Mouse (Mus musculus) kidney, postnatal 0 days (tissue): Measurements from ENCODE around the gene Mpg. TPM values are rescaled to one million over a fixed set of nuclear protein-coding genes. Genes with fewer than 3 reads are reported as not detected.
A peak's percentile ranks its signal among the peaks of the same experiment; 100 is the strongest.

Experiments
- ATAC-seq: fragments of 200-750 bp; cut with Nextera tagmentation; replicated peaks from 2 replicates; pipeline ENCODE4 v1.8.0; 2017; ENCODE audit warnings: low read depth, moderate number of reproducible peaks, moderate TSS enrichment, moderate library complexity; ENCODE audit not compliant: low FRiP score
- DNase-seq: peaks from one replicate; pipeline ENCODE4 v3.0.0-alpha.2; 2016; ENCODE audit warnings: low spot score
- H3K27ac ChIP-seq: fragments of 300-500 bp; sonication (generic); 2 replicates; pipeline ENCODE4 v1.5.1; 2014; ENCODE audit warnings: mild to moderate bottlenecking
- H3K27me3 ChIP-seq: fragments of 300-500 bp; sonication (generic); 2 replicates; pipeline ENCODE4 v1.6.1; 2014; ENCODE audit warnings: low read length, mixed read lengths; ENCODE audit not compliant: insufficient read depth
- H3K36me3 ChIP-seq: fragments of 300-500 bp; sonication (generic); 2 replicates; pipeline ENCODE4 v1.6.1; 2014; ENCODE audit warnings: low read length, mixed read lengths; ENCODE audit not compliant: insufficient read depth
- H3K4me1 ChIP-seq: fragments of 300-500 bp; sonication (generic); replicated peaks from 2 replicates; pipeline ENCODE4 v1.6.1; 2014; ENCODE audit warnings: antibody characterized with exemption, low read length, mixed read lengths; ENCODE audit not compliant: insufficient read depth
- H3K4me2 ChIP-seq: fragments of 300-500 bp; sonication (generic); 2 replicates; pipeline ENCODE4 v1.6.1; 2014; ENCODE audit warnings: mild to moderate bottlenecking, low read length, moderate library complexity, mixed read lengths
- H3K4me3 ChIP-seq: fragments of 300-500 bp; sonication (generic); replicated peaks from 2 replicates; pipeline ENCODE4 v1.5.1; 2014; ENCODE audit warnings: low read depth, low read length
- H3K9ac ChIP-seq: fragments of 300-500 bp; sonication (generic); 2 replicates; pipeline ENCODE4 v1.6.1; 2014; ENCODE audit warnings: low read depth, low read length
- H3K9me3 ChIP-seq: fragments of 300-500 bp; sonication (generic); replicated peaks from 2 replicates; pipeline ENCODE4 v1.6.1; 2016; ENCODE audit warnings: low read length, inconsistent platforms, mixed read lengths
- CTCF ChIP-seq: IDR thresholded peaks from 2 replicates; pipeline ENCODE4 v1.5.1; 2016; ENCODE audit warnings: antibody characterized with exemption, low read depth, mild to moderate bottlenecking, moderate library complexity
- WGBS: fragments of 180-500 bp; shearing (Covaris S2); extraction: QIAGEN DNeasy Blood & Tissue Kit; methylation state at CpG from one replicate; pipeline ENCODE4 v1.1.7; 2014; 5-methylcytosine and 5-hydroxymethylcytosine counted together
- polyA plus RNA-seq: library from polyadenylated mRNA; unstranded; fragments of >200 nt; fragmentation: Nextera tagmentation; extraction: Ambion mirVana; gene quantifications from 2 replicates; pipeline ENCODE4 v1.2.1, GENCODE M21; 2015

Gene Mpg
- polyA plus RNA-seq, 1 experiment from 2014 or later, result 33.0 TPM

DNA sequence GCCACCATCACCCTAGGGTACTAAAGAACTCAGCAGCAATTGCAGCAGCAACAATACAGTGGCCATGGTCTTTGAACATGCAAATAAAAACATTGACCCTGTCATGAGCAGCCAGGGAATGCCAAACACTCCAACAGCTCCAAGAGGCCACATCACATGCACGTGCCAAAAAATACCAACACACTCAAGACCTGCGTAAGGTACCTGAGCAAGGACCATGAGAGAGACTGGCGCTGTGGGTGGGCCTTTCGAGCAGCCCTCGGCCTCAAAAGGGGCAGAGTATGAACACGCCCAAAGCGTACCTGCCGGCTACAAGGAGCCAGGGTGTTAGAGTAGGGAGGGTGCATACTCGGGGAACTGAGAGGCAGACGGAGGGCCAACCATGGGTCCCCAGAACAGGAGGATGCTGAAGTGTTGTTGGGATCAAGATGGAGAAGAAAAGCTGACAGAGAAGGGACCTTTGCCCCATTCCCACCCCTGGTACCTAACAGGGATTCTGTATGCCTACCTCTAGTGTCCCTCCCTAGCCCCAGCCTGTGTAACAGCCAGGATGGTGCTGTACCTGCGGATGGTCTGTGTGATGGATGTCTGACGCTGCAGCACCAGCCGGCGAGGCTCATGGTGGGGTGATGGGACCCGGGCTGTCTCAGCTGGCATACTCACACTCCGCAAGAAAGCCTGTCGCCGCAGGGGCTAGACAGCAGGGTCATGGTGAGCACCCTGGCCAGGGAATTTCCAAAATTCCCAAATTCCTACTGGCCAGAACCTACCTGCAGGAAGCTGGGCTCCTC lies 10.7 kb upstream of the Mpg start:
- Histone ChIP-seq H3K4me1 (peaks cover 6% of the 10 kb centered on the region; the same call in 1 of the 2 replicates), H3K4me2 (no peak overlapping the region), H3K9me3 (no peaks in the 10 kb centered on the region), H3K27me3 (no peaks in the 10 kb centered on the region), H3K9ac (no peak overlapping the region), H3K27ac (no peak overlapping the region), H3K4me3 (no peak overlapping the region), H3K36me3 (peaks cover 50% of the 10 kb centered on the region)
- no peak for TF ChIP-seq CTCF
- ATAC-seq (no peak), DNase-seq (no peak)
- 89% methylated on average over 18 of the region's 18 CpGs for WGBS

DNA sequence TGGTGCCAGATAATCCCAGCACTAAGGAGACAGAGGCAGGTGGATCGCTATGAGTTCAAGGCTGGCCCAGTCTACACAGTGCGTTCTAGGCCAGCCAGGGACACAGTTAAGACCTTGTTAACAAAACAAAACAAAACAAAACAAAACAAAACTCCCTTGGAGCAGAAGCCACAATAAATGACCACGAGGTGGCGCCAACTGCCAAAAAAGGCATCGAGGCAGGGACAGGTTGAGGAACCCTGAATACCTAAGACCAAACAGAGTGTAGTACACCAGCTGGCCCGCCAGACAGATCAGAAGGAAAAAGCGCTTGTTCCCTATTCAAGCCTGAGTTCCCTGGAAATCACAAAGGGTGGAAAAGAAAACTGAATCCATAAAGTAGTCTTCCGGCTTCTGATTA lies 9.5 kb upstream of the Mpg start:
- H3K4me2 ChIP-seq, result no peak overlapping the region
- no peak overlapping the region for H3K9ac ChIP-seq
- 0 out of 2 replicates have a peak, but pooled peaks have one; percentile 27 for ATAC-seq
- peak; percentile 92 for TF ChIP-seq CTCF
- H3K4me3 ChIP-seq, result no peak overlapping the region
- no peaks in the 10 kb centered on the region for H3K27me3 ChIP-seq
- no peak overlapping the region for H3K27ac ChIP-seq
- DNase-seq, result peak; percentile 91
- 16% methylated on average over 8 of the region's 8 CpGs for WGBS
- H3K9me3 ChIP-seq, result no peaks in the 10 kb centered on the region
- peaks cover 38% of the 10 kb centered on the region for H3K36me3 ChIP-seq
- H3K4me1 ChIP-seq, result peaks cover 11% of the 10 kb centered on the region; the same call in 1 of the 2 replicates

DNA sequence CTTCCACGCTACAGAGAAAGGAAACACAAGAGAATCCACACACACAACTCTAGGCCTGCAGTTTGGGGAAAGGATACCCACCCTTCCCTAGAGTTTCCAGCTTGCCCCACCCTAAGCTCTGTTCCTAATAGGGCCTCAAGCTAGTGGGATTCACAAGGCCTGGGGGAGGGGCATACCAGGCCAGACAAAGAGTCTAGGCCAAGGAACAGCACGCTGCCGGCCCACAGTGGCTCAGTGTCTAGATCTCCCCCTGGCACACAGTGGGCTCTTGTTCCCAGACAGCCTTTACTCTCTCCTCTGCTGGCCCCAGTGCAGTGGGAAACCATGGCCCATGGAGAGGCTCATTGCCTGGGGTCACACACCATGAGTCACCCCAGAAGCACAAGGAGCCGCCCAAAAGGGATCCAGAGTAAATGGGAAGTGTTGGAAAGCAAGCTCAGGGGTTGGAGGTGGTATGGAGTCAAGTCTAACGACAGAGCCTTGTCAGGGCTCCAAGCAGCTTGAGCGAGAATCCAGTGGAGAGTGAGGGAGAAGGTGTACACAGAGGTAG lies 7.7 kb upstream of the Mpg start:
- 71% methylated on average over 6 of the region's 6 CpGs for WGBS
- Histone ChIP-seq H3K9ac (peak overlapping the region; percentile 14; the same call in 1 of the 2 replicates), H3K4me3 (no peak overlapping the region), H3K9me3 (no peaks in the 10 kb centered on the region), H3K36me3 (peaks cover 21% of the 10 kb centered on the region), H3K4me1 (peaks cover 21% of the 10 kb centered on the region), H3K4me2 (no peak overlapping the region), H3K27ac (no peak overlapping the region), H3K27me3 (no peaks in the 10 kb centered on the region)
- ATAC-seq (no peak), DNase-seq (no peak)
- no peak for TF ChIP-seq CTCF

DNA sequence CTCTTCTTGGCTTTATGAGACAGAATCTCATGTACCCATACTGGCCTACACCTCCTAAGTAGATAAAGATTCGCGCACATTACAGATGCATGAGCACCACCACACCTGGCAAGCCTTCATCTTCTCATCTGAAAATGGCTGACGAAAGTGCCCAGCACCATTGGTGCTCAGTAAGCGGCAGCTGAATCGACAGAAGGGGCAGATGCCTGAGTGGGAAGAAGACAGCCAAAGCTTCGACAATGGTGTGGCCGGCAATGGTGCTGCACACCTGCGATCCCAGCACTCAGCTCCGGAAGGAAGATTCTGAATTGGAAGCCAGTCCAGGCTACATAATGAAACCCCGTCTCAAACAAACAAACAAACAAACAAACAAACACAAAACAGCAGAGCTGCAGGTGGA lies 7.0 kb upstream of the Mpg start:
- ATAC-seq, result no peak
- WGBS, result 89% methylated on average over 10 of the region's 10 CpGs
- peaks cover 14% of the 10 kb centered on the region for H3K36me3 ChIP-seq
- peaks cover 22% of the 10 kb centered on the region for H3K4me1 ChIP-seq
- no peak for DNase-seq
- no peaks in the 10 kb centered on the region for H3K27me3 ChIP-seq
- H3K4me3 ChIP-seq, result no peak overlapping the region
- no peak overlapping the region for H3K27ac ChIP-seq
- H3K9ac ChIP-seq, result no peak overlapping the region
- no peak overlapping the region for H3K4me2 ChIP-seq
- no peak for TF ChIP-seq CTCF
- no peaks in the 10 kb centered on the region for H3K9me3 ChIP-seq

DNA sequence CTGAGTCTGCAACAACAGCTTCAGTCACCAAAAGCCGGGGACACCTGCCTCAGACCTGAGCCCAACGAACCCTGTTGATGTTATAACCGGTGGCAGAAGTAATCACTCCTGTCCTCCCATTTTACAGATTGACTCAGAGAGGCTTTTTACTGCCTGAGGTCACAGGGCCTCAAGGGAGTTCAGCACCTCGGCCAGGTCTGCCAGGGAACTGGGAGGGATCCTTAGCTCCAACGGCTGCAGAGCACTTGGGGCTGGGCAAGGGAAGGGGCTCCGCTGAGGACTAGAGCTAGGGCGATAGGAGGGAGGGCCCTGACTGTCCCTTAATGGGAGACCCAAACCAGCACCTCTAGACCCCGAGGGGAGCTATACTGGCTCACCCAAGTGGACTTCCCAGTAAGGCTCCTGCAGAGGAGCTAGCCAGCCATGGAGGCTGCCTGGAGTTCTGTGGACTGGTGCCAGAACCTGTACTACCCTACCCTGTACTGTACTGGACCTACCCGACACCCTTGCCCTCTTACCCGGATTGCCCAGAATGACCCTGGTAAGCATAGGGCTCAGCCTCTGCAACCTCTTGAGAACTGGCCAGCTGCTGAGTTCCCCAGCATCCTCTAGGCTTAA lies 5.6 kb upstream of the Mpg start:
- Histone ChIP-seq H3K4me3 (peak overlapping the region; percentile 87), H3K36me3 (peaks cover 7% of the 10 kb centered on the region; the same call in 1 of the 2 replicates), H3K4me1 (peaks cover 33% of the 10 kb centered on the region), H3K9ac (peak overlapping the region; percentile 92), H3K4me2 (peak overlapping the region; percentile 78), H3K27ac (peak overlapping the region; percentile 95), H3K9me3 (no peaks in the 10 kb centered on the region), H3K27me3 (no peaks in the 10 kb centered on the region)
- ATAC-seq (peak; percentile 8), DNase-seq (no peak)
- no peak for TF ChIP-seq CTCF
- WGBS, result 27% methylated on average over 10 of the region's 10 CpGs

DNA sequence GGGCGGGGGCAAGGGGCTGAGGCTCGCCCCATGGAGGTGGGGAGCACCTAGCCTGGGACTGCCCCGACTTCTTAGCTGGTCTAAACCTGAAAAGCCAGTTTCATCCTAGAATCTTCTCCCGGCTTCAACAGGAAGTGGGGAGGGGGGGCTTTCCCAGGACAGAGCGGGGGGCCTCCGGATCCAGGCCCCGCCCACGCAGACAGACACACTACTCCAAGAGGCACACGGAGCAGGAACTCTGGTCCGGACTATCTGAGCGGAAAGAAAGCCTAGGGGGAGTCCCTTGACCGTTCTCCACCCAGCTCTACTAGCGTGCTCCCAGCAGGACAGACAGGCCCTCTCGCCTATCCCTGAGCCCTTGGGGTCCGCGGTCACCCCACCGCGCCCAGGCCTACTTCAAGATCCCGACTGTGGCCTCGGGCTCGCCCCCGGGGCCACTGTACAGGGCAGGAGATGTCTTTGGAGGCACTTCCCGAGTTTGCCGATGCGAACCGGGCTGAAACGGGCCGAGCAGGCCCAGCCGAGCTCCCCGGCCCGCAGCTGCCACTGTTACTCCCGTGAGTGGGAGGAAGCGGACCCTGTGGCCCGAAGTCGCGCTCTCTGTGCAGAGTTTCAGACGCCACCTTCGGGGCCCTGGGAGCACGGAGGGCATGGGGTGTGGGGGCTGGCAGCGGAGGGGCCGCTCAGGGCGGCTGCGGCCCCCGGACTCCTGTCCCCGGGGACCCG lies 4.9 kb upstream of the Mpg start:
- WGBS, result 0% methylated on average over 45 of the region's 46 CpGs
- H3K4me1 ChIP-seq, result peaks cover 37% of the 10 kb centered on the region

More for the DNA sequence above, 4.9 kb upstream of the Mpg start:
- peak overlapping the region; percentile 92 for H3K9ac ChIP-seq
- H3K36me3 ChIP-seq, result 0 out of 2 replicates have a peak, but pooled peaks cover 4% of the 10 kb centered on the region
- no peaks in the 10 kb centered on the region for H3K9me3 ChIP-seq
- H3K4me2 ChIP-seq, result peak overlapping the region; percentile 78
- ATAC-seq (peak; percentile 68), DNase-seq (peak; percentile 94)
- no peaks in the 10 kb centered on the region for H3K27me3 ChIP-seq
- peak overlapping the region; percentile 95 for H3K27ac ChIP-seq
- peak overlapping the region; percentile 87 for H3K4me3 ChIP-seq
- TF ChIP-seq CTCF, result no peak
